Mouse (Mus musculus): ENCODE data around the gene Itga1.

Gene Itga1

DNA sequence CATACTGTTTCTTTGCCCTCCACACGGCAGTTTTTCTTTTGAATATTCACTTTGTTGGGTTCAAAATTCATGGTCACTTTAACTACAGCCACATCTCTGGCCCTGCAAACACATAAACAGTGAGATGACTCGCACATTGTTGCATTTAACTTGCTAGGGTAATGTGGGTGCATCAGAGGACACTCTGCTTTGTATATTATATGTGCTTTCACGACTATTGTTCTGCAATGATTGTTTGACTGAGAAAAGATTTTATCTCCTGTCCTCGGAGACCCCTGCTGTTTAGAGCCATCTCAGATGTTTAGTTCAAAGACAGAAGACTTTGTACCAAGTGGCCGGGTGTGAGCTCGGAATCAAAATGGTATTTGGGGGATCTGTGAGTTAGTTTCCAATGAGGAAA, 114.1 kb downstream of the Itga1 start:
- DNase-seq (ENCODE audit: low spot score in 2 of 2) = no peak

DNA sequence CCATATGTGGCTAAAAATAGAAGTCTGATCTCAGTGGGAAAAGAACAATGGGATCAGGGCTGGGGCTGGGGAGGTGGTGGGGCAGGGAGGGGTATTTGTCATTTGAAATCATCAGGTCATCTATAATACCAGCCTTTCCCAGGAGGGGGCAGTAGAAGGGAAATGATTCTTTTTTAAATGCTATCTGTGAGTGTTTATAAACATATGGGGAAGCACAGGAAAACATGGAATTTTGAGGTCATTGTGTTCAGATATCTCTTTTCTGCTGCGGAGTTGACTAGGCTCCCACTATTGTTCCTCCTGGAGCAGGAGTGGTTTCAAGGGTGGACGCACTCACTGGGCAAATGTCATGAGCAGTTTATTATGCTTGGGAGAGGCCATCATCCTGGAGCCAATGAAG, 114.6 kb downstream of the Itga1 start:
- DNase-seq (ENCODE audit: low spot score in 2 of 2) = no peak

DNA sequence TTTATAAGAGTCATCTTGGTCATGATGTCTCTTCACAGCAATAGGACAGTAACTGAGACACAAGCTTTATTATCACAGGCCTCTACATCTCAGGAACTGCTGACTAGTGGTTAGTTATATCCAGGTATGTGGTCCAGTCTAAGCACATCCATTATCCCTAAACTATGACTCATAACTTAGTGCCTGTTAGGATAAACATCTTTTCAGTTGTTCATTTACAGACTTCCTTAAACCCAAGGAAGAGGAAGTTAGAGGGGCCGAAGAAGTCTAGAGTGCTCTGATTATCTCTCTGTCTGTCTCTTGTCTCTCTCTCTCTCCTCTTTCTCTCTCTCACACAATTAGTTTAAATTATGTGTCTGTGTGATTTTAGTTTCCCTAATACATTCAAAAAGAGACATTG, 117.1 kb downstream of the Itga1 start:
- DNase-seq (ENCODE audit: low spot score in 2 of 2) = no peak

DNA sequence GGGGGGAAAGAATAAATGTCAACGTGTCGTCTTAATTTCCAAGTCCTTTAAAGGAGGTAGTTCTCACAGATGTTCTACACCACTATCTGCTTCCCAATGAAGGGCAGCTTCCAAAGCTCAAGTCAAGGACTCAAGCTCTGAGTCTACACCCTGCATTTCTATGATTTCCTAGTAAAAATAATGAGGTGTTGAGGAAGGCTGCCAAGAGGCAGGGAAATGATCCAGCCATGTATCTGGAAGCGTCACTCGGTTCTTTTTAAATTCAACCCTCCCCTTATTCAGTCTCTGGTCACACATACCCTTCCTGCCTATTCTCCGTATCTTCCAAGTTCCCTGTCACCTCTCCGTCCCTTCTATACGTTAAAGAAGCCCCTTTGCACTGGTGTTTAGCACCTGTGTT, 118.6 kb downstream of the Itga1 start:
- no peak for DNase-seq (ENCODE audit: low spot score in 2 of 2)

DNA sequence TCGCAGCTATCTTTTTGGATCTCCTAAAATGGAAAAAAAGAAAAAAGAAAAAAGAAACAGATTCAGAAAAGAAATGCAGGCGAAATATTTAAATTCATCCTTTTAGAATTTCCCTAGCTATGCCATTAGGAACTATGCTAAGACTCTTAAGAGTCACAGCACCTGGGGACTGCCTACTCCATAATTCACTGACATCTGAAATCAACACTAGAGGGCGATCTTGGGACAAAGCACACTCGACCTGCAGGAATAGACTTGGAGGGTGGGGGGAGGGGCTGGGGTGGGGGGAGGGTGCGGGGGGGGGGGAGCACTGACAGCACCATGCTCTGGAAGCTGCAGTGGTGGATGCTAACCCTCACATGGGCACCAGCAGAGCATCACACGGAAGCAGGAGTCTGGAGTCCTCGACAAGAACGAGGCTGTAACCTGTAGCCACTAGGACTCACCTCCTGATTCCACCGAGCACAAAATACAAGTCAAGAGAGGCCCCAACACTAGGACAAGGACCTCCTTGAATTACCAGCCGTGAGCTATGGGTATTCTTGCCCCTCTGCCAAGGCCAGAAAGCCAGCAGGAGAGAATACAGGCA, 120.8 kb downstream of the Itga1 start:
- DNase-seq (ENCODE audit: low spot score in 2 of 2) = no peak

DNA sequence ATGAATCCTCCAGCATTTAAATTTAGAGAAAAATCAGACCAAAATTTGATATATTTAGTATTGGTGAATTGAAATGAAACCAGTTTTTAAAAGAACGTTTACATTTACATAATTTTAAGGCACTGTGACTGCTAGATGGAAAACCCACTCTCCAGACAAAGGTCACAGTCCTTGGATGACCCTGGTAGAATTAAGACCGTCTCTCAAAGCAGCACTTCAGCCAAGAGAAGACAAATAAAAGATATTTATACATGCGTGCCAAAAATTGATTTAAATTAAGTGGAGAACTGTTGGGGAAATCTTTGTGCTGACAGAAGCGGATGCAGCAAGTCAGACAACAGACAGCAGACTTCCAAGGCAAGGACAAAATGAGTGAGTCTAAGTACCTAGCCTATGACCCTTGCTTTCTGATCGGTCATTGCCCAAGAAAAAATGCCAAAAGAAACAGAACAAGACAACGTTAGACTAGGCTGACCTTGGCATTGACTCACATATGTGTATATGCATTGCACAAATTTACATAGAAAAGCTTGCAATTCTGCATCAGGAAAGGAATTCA, 127.2 kb downstream of the Itga1 start:
- DNase-seq (ENCODE audit: low spot score in 2 of 2) = no peak

DNA sequence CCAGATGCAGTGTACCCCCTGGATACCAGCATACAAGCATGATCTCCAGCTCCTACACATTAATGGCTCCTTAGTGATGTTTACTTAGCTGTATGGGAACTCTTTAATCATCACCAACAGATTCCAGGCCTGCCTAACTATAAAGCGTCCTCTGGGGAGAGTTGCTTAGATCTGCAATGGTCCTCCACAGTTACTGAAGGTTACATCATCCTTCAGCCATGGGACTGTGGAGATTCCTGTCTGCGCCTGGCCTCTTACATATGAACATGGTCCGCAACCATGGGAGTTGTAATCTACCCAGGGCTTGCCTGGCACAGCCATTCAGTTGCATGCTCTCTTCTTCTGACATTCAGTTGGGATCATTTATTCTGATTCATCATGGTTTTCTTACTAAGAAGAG, 129.9 kb downstream of the Itga1 start:
- no peak for DNase-seq (ENCODE audit: low spot score in 2 of 2)

DNA sequence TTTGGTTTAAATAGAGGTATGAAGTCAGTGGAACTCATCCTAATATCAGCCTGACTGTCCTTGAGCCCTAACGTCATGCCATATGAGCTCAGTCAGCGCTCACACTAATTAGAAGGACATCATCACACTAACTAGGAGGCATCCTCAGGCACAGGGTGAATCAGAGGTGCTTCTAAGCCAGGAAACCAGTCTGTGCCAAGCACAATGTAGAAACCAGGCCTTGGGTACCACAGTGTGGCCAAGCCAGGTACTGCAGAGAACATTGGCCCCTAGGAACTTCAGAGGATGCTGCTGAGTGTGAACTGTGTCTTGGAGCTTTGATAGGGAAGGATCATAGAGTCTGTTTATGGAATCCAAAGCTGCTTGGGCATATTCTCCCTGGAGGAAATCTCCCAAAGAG, 137.5 kb downstream of the Itga1 start:
- DNase-seq (ENCODE audit: low spot score in 2 of 2) = peak; percentile 63 to 85

DNA sequence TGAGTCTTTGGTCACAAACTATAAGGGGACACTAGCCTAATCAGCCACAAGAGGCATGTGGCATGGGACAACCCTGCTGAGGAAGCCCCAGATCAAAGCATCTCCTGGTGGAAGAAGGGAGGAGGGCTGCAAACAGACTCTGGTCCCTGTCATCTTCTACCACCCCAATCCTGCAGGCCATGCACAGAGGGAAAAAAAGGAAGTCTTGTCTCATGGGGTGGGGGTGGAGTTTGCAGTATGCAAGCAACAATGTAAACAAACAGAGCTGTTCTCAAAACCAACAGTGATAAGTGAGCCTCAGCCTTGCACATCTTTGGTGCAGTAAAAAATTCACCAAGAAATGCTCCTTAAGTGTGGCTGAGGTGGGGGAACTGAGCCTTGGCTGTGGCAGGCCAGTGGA, 147.2 kb downstream of the Itga1 start:
- DNase-seq (ENCODE audit: low spot score in 2 of 2) = no peak

DNA sequence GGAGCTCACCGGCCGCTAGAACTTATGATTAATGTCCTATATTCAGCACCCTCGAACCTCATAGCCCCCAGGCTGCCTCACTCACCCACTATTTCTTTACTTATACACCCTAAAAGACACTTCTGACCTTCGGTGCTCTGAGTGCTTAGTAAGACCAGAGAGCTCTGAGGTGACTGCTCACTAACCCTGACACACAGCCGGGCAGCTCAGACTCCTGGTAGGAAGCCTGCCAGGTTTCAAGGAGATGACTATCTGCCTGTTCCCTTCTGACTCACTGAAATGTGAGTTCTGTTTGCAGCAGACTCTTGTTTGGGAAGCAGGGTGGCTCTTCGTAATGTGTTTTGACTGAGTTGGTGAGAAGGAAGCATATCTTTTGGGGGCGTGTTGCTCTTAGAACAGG, 168.2 kb downstream of the Itga1 start:
- peak; percentile 38 to 70 for DNase-seq (ENCODE audit: low spot score in 2 of 2)

DNA sequence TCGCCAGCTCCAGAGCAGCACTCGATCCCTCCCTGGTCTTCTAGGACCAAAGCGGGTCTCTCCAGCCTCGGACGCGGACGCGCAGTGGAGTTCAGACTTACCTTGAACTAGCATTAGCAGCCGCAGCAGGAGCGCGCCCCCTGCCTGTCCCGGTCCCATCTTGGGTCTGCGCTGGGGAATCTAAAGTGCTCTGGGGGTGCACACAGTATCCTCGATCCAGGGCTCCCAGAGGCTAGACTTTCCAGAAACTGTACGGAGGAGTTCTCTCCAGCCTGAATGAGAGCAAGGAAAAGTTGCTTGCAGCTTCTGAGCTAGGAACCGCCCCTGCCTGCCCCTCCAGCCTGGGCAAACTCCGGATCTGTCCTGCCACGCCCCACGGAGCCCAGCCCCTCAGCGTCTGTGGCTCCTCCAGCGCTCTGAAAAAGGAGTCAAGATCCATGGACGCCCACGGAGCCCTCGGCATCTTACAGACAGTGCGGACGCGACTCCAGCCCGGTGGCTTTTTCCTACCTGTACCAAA, 169.9 kb downstream of the Itga1 start, which contains the start of gene Itga2:
Gene Itga2 (minus strand): TSS at position 326 of the 520 bp plus-strand sequence.
- DNase-seq (ENCODE audit: low spot score in 2 of 2) = peak; percentile 72 to 75

DNA sequence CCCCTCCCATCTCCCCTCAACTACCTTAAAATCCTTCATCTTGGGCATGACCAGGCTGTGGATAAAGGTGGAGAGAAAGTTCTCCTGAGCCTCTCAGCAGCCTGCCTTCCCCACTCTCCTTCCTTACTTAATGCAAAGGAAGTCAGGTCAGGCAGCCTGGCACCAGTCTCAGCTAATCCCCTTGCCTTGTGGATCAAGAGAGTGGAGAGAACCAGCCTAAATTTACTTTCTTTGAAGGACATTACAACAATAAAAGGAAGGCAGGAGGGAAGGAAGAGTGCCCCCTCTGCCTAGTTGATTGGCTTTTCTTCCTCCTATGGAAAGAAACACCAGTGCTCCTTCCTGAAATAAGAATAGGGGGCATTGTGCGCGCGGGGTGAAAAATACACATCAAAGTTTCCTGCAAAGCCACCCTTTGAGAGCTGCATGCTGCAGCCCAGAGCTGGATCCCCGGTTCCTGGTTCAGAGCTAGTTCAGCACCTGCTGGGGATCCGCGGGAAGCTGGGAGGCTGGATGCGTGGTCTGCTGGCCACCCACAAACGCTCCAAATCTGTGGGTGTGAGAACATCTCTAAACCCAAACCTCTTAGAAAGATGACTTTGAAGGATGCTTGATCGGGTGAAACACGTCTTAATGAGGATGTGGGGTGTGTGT, 170.6 kb downstream of the Itga1 start:
- peak in 1 of 2 experiments; percentile 41 for DNase-seq (ENCODE audit: low spot score in 2 of 2)

DNA sequence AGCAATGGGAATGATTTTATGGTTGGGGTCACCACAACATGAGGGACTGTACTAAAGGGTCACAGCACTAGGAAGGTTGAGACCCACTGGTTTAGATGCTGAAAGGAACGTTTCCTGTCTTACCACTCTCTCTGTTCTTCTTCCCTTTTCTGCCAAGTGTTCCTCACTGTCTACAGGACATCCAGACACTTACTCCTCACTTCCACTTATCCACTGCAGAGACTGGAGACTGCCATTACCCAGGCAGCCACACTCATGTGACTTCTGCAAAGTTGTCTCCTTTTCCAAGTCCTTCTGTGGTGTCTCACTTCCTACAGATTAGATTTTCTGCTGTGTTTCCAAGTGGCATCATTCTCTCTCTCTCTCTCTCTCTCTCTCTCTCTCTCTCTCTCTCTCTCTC, 177.0 kb downstream of the Itga1 start:
- no peak for DNase-seq (ENCODE audit: low spot score in 2 of 2)

DNA sequence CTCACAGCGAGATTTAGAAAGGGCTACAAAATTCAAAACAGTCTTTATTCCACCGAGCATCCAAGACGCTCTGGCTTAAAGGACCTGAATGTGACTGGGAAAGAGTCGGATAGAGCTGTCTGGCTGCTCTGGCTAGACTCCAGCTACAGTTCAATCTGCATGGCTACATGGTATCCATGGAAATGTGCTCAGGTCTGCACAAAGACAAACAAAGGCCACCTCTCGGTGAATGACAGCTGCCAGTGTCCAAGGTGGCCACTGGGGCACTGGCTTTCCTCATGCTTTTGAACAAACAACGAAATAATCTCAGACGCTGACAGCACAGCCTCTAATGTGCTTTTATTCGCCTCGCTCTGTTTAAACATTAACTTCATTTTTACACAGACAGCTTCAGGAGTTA, 178.4 kb downstream of the Itga1 start:
- no peak for DNase-seq (ENCODE audit: low spot score in 2 of 2)

DNA sequence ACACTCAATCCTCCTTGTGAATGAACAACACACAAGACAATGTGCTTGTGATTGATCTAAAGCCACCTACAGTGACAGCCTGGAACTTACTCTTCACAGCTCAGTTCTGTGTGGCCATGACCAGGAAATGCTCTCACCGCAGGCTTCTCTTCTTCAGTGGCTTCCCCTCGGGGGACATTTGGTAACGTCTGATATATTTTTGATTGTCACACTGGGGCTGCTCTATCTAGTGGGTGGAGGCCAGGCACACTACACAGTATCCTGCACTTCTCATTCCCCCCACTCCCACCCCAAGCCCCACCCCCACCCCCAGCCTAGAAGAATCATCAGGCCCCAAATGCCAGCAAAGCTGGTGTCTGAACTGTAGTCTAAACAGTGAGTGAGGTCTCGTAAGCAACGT, 186.0 kb downstream of the Itga1 start:
- no peak for DNase-seq (ENCODE audit: low spot score in 2 of 2)

DNA sequence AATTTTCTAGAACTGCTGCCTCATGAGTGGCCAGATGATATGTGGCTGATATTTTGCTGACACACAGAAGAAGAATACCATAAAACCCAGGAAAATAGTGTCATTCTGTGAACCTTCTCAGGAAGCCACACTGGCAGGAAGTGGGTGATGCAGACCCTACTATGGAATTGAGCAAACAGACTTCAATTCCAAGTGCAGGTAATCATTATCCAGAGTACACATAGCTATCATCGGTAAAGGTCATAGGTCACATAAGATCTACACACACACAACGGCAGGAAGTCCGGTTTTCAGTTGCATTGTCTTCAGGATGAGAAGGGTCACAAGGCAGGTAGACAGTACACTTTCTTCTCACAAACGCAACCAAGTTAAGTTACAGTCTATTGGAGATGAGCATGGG, 186.8 kb downstream of the Itga1 start:
- DNase-seq (ENCODE audit: low spot score in 2 of 2) = no peak

DNA sequence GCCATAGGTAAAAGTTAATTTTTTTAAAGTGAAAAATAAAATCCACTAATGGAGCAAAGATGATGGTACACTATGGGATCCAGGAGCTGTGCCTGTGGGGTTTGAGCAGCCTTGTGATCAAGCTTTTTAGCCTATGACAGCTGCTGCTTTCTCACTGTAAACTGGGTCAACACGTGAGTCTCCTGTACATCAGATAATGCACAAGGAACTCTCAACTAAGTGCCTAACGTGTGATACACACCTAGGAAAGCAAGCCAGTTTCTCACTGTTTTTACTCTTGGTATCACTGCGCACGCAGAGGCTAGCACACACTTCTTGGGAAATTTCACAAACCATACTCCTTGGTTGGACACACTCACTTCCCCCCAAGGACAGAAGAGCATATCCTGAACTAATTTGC, 187.2 kb downstream of the Itga1 start:
- DNase-seq (ENCODE audit: low spot score in 2 of 2) = no peak

DNA sequence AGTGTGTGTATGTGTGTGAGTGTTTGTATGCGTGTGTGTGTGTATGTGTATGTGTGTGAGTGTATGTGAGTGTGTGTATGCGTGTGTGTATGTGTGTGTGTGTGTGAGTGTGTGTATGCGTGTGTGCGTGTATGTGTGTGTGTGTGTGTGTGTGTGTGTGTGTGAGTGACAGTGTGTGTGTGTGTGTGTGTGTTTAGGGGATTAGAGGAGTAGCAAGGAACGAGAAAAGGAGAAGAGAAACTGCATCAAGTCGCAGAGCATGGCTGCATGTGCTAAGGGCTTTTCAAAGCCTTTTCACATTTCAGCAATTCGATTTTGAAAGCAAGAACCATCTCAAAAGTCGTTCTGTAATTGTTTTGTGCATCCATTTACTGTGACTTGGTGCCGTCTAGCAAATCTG, 191.1 kb downstream of the Itga1 start:
- DNase-seq (ENCODE audit: low spot score in 2 of 2) = no peak

DNA sequence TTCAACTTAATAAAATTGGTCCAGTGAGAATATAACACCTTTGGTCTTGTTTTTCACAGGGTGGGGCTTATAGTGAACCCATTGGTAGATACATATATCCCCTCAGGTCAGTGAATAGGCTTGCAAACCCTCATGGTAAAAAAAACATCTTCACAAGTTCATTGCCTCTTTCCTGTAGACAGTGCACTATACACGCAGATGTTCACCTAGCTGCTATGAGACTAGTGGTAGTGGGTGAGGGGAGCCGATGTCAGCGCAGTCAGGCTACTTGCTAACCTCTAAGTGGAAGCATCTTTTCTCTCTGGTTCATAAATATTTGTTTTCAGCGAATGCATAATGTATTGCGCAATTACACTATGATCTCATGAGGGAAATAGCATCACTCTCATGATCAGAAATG, 192.2 kb downstream of the Itga1 start:
- DNase-seq (ENCODE audit: low spot score in 2 of 2) = no peak

DNA sequence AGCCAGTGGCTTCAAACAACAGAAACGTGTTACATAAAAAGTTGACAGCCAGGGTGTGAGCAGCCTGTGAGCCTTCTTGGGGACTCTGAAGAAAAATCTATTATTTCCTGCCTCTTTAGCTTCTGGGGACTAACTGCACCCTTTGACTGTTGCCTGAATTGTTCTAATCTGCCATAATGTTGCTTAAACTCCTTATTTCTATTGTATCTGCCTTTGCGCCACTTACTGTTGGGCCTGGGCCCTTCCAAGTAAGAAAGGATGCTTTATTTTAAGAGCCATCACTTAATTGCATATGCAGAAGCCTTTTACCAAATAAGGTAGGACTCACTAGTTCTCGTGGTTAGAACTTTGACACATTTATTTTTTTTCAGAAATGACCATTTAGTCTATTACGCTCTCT, 193.9 kb downstream of the Itga1 start:
- DNase-seq (ENCODE audit: low spot score in 2 of 2) = no peak

All from urinary bladder, adult 18-20 months (tissue).